Mouse (Mus musculus) heart, postnatal 4 days (tissue): Measurements from ENCODE around the gene Avil. TPM values are rescaled to one million over a fixed set of nuclear protein-coding genes. Genes with fewer than 3 reads are reported as not detected.
A peak's percentile ranks its signal among the peaks of the same experiment; 100 is the strongest.

Source experiments
- DNase-seq: peaks from one replicate; pipeline ENCODE4 v3.0.0; 2021
- total RNA-seq, 2 experiments: library from RNA; stranded (reverse); gene quantifications; 2 replicates each; pipeline ENCODE4 v1.2.3; 2021

Gene Avil
- total RNA-seq, 2 experiments from 2014 or later: 0.10 to 0.23 TPM

DNA sequence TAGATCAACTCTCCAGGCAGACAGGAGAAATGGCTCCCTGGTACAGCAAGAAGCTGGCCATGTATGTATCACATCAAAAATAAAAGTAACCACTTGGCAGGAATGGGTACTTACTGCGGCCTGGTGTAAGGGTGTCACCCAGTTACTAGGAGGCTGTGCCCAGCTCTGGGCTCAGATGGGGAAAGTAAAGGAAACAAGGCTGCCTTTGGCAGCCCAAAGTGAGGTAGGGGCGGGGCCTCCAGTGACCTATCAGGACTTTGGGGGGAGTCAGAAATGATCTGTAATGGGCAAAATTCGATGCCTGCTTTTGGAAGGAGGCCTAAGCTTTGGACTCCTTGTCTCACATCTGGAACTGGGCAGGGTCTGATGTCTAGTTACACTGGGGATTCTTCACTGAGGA is 18.8 kb upstream of the Avil start:
- no peak for DNase-seq

GRCm38 (mm10) chr10:126983193-126983725 is 17.2 kb upstream of the Avil start:
- DNase-seq: no peak

- DNase-seq: peak; percentile 60
These were observed 16.1 kb upstream of the Avil start for GRCm38 (mm10) chr10:126984189-126985004.

DNA sequence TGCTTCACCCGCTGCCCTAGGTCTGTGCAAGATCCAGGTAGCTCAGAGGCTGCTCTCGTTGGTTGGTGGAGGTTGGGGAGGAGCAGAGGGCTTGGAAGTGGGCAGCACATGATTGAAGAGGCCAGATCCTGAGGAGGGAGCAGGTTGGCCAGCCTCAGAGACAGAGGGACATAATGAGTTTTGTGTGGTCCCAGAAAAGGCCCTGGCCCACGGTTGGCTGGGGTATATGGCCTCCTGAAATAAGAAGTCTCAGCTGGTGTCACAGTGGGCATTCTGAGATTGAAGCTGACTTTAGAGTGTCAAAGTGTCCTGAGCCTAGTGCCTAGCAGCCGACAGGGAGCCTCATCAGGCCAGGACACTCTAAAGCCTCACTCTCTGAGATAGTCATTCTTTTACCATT is 15.4 kb upstream of the Avil start:
- no peak for DNase-seq

GRCm38 (mm10) chr10:126985579-126985978 is 14.9 kb upstream of the Avil start:
- no peak for DNase-seq

- DNase-seq: peak; percentile 95
These were observed 14.0 kb upstream of the Avil start for GRCm38 (mm10) chr10:126986541-126986961.

- no peak for DNase-seq
These were observed 13.1 kb upstream of the Avil start for GRCm38 (mm10) chr10:126987183-126988118.

- no peak for DNase-seq
These were observed 11.9 kb upstream of the Avil start for GRCm38 (mm10) chr10:126988513-126989165.

GRCm38 (mm10) chr10:126990313-126991056 is 10.0 kb upstream of the Avil start:
- peak; percentile 96 for DNase-seq

DNA sequence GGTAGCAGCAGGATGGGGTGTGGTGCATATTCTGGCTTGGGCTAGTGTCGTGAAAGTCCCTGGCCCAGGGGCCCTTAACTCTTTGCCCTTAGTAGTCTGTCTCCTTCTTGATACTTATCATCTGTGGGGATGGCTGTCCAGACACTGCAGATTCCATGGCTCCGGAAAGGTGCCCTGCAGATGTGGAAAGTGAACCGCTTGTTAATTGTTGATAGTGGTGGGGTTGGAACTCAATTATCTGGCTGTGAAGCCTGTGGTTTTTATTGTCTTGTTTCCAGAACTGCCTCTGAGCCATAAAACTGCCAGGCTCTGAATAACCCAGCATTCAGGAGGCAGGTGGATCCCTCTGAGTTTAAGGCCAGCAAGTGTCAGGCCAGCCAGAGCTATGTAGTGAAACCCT is 8.8 kb upstream of the Avil start:
- DNase-seq: no peak

DNA sequence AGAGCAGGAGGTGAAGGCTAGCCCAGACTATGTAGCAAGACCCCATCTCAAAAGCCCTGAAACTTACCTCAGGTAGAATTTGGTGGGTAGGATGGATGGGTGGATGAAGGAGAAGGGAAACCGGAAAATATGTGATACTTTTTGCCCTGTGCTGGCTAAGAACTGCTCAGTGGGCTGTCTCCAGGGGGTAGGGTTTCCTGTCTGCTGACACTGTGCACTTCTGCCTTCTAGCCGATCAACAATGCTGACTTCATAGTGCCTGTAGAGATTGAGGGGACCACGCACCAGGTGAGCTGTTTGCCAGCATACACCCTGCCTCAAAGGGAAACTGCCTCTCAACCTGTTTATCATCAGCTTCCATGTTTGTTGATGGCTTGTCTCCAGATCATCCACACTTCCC is 6.9 kb upstream of the Avil start:
- DNase-seq: no peak

DNA sequence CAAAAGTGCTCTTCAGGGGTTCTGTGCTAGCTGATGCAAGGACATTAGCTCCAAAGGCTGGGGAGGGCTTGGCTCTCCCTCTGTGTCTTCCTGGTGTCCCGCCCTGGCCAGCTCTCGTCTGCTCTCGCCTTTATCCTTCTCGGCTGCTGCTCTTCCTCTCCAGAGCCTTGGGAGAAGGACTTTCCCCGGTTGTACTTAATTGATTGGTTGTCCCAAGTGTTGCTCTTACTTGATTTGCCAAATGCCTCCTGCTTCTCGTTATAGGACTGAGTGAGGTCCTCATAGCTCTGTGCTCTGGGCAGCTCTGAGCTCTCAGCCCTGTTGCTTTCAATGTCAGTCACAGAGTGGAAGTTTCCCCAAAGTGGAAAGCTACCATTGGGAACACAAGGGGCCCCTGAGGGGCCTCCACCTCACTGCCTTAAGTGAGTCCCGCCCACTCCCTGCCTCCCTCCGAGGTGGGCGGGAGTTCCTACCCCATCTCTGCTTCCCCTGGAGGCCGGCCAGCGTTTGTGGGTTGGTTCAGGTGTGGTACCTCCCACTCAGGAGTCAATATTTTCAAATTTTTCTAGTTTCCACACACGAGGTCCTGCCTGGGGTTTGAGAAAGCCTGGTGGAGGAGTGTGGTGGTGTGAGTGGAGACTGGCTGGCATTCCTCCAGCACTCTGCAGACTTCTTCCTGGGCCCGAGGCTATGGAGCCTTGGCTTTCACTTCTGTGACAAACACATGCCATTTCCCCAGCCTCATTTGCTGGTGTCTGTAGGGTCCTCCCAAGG is 3.0 kb upstream of the Avil start:
- no peak for DNase-seq

DNA sequence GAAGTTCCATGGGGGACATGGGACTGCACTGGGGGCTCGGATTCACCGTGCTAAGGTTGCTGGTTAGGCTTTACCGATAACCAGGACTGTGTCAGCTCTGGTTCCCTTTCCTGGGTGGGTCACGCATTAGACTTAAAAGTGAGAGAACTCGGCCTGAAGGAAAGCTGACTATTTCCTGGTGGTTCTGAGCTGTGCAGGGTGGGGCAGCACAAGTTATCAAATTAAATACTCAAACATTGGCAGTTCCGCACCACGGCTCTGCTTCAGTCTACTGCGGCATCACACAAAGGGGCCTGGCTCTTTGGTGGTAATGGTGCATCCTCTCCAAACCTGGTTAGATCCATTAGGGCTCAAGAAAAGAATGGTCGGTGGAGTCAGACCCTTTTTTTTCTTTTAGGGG is 788 bp downstream of the Avil start:
- no peak for DNase-seq

GRCm38 (mm10) chr10:127002056-127002455 is 1.5 kb downstream of the Avil start:
- no peak for DNase-seq

GRCm38 (mm10) chr10:127002765-127003164 is 2.3 kb downstream of the Avil start:
- no peak for DNase-seq

DNA sequence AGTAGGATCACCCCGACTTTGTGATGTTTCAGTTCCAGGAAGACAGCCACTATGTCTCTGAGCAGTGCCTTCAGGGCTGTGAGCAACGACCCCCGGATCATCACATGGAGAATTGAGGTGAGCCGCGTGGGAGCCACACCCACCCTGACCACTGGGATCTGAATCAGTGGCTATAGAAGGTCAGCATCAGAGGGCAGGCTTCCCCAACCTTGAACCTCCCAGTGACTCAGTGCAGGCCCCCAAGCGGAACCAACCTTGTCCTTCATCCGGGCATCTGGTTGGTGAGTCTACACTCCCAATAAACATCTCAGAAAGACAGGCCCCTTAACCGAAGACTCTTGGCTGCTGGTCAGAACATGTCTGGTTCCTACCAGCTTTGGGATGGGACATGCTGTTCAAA is 2.8 kb downstream of the Avil start:
- DNase-seq: no peak

- no peak for DNase-seq
These were observed 3.3 kb downstream of the Avil start for GRCm38 (mm10) chr10:127003806-127004205.

GRCm38 (mm10) chr10:127016488-127016887 is 16.0 kb downstream of the Avil start:
- peak; percentile 49 for DNase-seq

DNA sequence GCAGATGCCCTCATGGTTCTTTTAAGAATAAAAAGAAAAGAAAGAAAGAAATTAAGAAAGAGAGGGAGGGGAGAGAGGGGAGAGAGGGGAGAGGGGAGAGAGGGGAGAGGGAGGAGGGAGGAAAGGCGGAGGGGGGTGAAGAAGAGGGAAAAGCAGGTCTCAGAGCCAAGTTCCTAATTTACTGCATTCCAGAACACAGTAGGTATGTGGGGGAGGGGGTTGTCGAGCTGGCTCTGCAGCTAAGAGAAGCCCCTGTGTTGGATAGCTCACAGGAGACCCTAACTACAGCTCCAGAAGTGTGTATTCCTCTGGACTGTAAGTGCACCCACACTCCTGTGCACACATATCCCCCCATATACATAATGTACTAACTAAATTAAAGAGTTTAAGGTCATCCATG is 16.6 kb downstream of the Avil start:
- DNase-seq: no peak

DNA sequence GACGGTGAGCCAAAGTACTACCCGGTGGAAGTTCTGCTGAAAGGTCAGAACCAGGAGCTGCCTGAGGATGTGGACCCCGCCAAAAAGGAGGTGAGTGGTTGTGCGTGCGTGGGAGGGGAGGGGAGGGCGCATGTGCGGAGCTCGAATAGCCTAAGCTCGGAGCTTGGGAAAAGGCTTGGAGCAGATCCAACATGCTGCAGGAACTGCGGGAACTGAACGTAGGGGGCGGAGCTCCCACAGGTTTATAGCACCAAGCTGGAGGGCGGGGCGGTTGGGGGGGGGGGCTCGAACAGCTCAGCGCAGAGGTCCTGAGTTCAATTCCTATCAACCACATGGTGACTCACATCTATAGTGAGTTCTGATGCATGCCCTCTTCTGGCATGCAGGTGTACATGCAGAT is 17.9 kb downstream of the Avil start:
- no peak for DNase-seq
